Comparison of ENCODE assay signal across 12 mouse cellular contexts in the genomic region with DNA sequence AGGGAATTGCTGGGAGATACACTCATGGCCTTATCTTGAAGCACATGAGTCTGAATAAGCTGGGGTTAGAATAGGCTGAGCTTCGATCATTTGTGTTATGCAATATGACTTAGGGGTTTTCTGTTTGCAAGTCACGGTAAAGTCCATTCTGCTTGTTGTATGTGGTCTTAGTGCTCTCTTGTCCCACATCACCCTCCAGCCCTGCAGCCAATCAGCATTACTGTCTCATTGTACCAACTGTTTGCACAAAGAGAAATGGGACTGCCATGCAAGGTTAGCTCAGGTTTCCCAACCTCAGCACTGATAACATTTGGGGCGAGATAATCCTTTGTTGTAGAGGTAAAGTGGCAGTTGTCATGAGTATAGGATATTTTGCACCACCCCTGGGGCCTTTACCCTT. TPM values are rescaled to one million over a fixed set of nuclear protein-coding genes. Genes with fewer than 3 reads are reported as not detected.
"Had no signal": no experiment of that assay in that cellular context is flagged by ENCODE, and none has a peak within 500 bp of the region (broad histone marks: within the 10 kb centered on the region; RNA-seq: fewer than 3 reads in every experiment).

No protein-coding gene starts in this region.

- ATAC-seq: intestine, embryonic 16.5 days had no signal

- DNase-seq: kidney, adult 8-10 months; kidney, postnatal 25 days; layer of hippocampus, postnatal 36 days; lung, adult 18-20 months; midbrain, embryonic 14.5 days; right cerebral cortex, postnatal 14 days; thymus, postnatal 4 days had no signal

- H3K9ac ChIP-seq: limb, embryonic 13.5 days; neural tube, embryonic 13.5 days had no signal

- H3K4me3 ChIP-seq: limb, embryonic 13.5 days; midbrain, embryonic 10.5 days; neural tube, embryonic 13.5 days had no signal

- H3K36me3 ChIP-seq: limb, embryonic 13.5 days; midbrain, embryonic 10.5 days; neural tube, embryonic 13.5 days had no signal

- H3K4me2 ChIP-seq: neural tube, embryonic 13.5 days had no signal

- H3K27me3 ChIP-seq: neural tube, embryonic 13.5 days had no signal

- H3K27ac ChIP-seq: limb, embryonic 13.5 days; midbrain, embryonic 10.5 days; neural tube, embryonic 13.5 days had no signal

- H3K9me3 ChIP-seq: limb, embryonic 13.5 days; midbrain, embryonic 10.5 days; neural tube, embryonic 13.5 days had no signal

RNA-seq across cellular contexts. Expression of a gene that starts 39.9 kb away (rescaled TPM):
- total RNA-seq: layer of hippocampus, postnatal 36 days; left cerebral cortex, postnatal 25 days had no signal
